Mouse (Mus musculus): ENCODE measurements around the gene Aadac. TPM values are rescaled to one million over a fixed set of nuclear protein-coding genes. Genes with fewer than 3 reads are reported as not detected.

The Aadac gene
- polyA plus RNA-seq, 1 experiment from 2014 or later, result not detected

DNA sequence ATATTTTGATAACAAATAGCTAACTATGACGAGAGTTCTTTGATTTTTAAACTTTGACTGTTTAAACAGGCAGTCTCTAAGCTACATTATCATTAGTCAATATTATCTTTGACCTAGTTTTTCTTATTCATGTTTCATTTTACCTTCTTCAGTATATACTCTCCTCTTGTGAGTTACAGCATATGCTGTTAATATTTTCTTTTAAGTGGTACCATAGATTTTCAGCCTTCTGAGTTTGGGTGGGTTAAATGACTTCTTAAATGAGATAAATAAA, 32.2 kb downstream of the Aadac start:
- H3K4me2 ChIP-seq (ENCODE audit: low read depth, low read length), result no peak overlapping the region
- H3K4me3 ChIP-seq (ENCODE audit: low read depth, low read length), result no peak overlapping the region
- no peaks in the 10 kb centered on the region for H3K9me3 ChIP-seq (ENCODE audit: control insufficient read depth, low read length)
- no peak overlapping the region for H3K27ac ChIP-seq (ENCODE audit: low read depth, low read length)
- 75% methylated on average over 1 of the region's 1 CpGs for WGBS
- no peaks in the 10 kb centered on the region for H3K36me3 ChIP-seq (ENCODE audit: control insufficient read depth, insufficient read depth, low read length)
- no peak overlapping the region for H3K9ac ChIP-seq (replicated peaks; ENCODE audit: low read depth, low read length)
- ATAC-seq (ENCODE audit: low read depth), result no peak
- H3K4me1 ChIP-seq (ENCODE audit: control insufficient read depth, insufficient read depth, low read length), result no peaks in the 10 kb centered on the region
- no peaks in the 10 kb centered on the region for H3K27me3 ChIP-seq (ENCODE audit: control insufficient read depth, insufficient read depth, low read length)

DNA sequence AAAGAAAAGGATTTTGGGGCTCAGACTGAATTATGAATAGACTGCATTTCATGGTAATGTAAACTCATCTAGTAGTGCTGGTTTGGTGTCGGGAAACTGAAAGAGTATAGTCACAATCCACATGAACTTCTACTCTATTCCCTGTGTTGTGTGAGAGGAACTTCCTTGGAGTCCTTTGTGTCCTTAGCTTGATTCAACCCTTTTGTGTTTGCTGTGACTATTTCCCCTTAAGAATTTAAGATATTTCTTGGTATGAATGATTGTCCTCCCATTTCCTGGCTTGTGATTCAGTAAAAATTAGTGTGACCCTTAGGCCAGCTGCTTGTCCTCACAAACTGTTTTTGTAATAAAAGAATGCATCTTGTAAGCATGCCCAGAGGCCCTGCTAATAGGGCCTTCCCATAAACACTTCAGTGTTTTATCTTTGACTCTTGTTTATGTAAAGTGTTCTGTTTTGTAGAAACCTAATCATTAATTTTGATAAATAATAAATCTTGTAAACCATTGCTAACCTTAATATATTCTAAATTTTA, 53.4 kb downstream of the Aadac start:
- Histone ChIP-seq H3K27ac (ENCODE audit: low read depth, low read length) (no peak overlapping the region), H3K36me3 (ENCODE audit: control insufficient read depth, insufficient read depth, low read length) (no peaks in the 10 kb centered on the region), H3K9me3 (ENCODE audit: control insufficient read depth, low read length) (no peaks in the 10 kb centered on the region), H3K4me3 (ENCODE audit: low read depth, low read length) (no peak overlapping the region), H3K27me3 (ENCODE audit: control insufficient read depth, insufficient read depth, low read length) (no peaks in the 10 kb centered on the region), H3K4me1 (ENCODE audit: control insufficient read depth, insufficient read depth, low read length) (no peaks in the 10 kb centered on the region), H3K9ac (replicated peaks; ENCODE audit: low read depth, low read length) (no peak overlapping the region), H3K4me2 (ENCODE audit: low read depth, low read length) (no peak overlapping the region)
- 75% methylated on average over 1 of the region's 1 CpGs for WGBS
- ATAC-seq (ENCODE audit: low read depth), result no peak

DNA sequence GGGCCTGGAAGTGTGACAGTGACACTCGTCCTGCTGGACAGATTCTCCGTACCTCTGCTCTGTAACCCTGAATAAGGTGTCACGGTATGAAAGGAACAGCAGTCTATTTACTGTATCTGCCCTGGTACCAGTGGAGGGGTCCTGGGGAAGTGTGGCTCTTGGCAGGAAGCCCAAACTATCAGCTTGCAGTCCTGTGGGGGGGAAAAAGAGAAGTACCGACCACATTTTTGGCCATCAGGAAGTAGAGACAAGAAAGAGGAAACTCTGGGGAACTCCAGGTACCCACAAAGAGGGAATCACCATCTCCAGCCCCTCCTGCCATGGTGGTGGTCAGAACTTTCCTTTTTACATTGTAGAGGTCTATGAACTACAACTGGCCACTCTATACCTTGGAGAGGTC, 55.1 kb downstream of the Aadac start:
- no peak overlapping the region for H3K27ac ChIP-seq (ENCODE audit: low read depth, low read length)
- H3K36me3 ChIP-seq (ENCODE audit: control insufficient read depth, insufficient read depth, low read length), result no peaks in the 10 kb centered on the region
- H3K4me1 ChIP-seq (ENCODE audit: control insufficient read depth, insufficient read depth, low read length), result no peaks in the 10 kb centered on the region
- H3K9me3 ChIP-seq (ENCODE audit: control insufficient read depth, low read length), result no peaks in the 10 kb centered on the region
- H3K9ac ChIP-seq (replicated peaks; ENCODE audit: low read depth, low read length), result no peak overlapping the region
- H3K4me3 ChIP-seq (ENCODE audit: low read depth, low read length), result no peak overlapping the region
- no peak for ATAC-seq (ENCODE audit: low read depth)
- no peaks in the 10 kb centered on the region for H3K27me3 ChIP-seq (ENCODE audit: control insufficient read depth, insufficient read depth, low read length)
- H3K4me2 ChIP-seq (ENCODE audit: low read depth, low read length), result no peak overlapping the region
- WGBS, result 60% methylated on average over 4 of the region's 4 CpGs

DNA sequence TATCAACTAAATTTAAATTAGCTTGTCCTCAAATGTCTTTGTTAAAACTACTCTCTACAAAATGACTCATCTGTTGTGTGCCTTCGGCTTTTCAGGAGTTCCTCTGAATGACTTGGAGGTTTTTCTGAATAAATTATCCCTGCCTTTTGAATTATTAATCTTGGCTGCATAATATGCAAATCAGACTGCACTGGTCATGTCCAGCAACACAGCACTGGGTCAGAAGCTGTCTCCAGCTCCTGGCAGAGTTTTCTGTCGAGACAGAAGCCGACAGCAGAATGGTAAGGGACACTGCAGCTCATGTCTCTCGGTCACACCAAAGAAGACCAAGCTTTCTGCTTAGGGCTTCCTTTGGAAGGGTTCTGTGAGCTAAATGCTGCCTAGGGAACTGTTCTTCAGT, 56.1 kb downstream of the Aadac start, which contains the start of gene Sucnr1:
Gene Sucnr1 (plus strand): TSS at position 222 of the 400 bp plus-strand sequence.
- Histone ChIP-seq H3K4me3 (ENCODE audit: low read depth, low read length) (no peak within 1 kb of the TSS), H3K4me1 (ENCODE audit: control insufficient read depth, insufficient read depth, low read length) (no peaks in the 10 kb centered on the region), H3K9ac (replicated peaks; ENCODE audit: low read depth, low read length) (no peak within 1 kb of the TSS), H3K4me2 (ENCODE audit: low read depth, low read length) (no peak within 1 kb of the TSS), H3K27me3 (ENCODE audit: control insufficient read depth, insufficient read depth, low read length) (no peaks in the 10 kb centered on the region), H3K36me3 (ENCODE audit: control insufficient read depth, insufficient read depth, low read length) (no peaks in the 10 kb centered on the region), H3K9me3 (ENCODE audit: control insufficient read depth, low read length) (no peaks in the 10 kb centered on the region), H3K27ac (ENCODE audit: low read depth, low read length) (no peak within 1 kb of the TSS)
- 54% methylated on average over 4 of the region's 4 CpGs for WGBS
- ATAC-seq (ENCODE audit: low read depth), result no peak

DNA sequence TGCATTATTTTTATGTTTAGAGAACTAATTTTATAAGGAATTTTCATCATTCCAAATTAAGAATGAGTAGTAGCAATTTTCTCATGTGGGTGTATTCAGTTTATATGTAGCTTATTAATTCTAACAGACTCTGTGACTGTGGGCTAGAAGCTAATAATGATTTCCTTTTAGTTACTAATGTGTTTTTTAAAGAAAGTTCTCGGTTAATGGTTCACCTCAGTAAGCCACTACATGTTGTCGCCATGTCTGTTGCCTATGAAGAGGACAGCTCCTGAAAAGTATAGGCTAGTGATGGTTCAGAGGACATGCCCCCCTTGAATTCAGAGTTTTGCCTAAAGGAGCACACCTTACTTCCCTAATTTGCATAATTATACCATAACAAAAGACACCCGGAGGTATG, 57.2 kb downstream of the Aadac start:
- H3K4me3 ChIP-seq (ENCODE audit: low read depth, low read length), result no peak overlapping the region
- H3K4me2 ChIP-seq (ENCODE audit: low read depth, low read length), result no peak overlapping the region
- no peaks in the 10 kb centered on the region for H3K4me1 ChIP-seq (ENCODE audit: control insufficient read depth, insufficient read depth, low read length)
- H3K9me3 ChIP-seq (ENCODE audit: control insufficient read depth, low read length), result no peaks in the 10 kb centered on the region
- WGBS, result 90% methylated on average over 3 of the region's 3 CpGs
- no peak overlapping the region for H3K27ac ChIP-seq (ENCODE audit: low read depth, low read length)
- ATAC-seq (ENCODE audit: low read depth), result no peak
- H3K36me3 ChIP-seq (ENCODE audit: control insufficient read depth, insufficient read depth, low read length), result no peaks in the 10 kb centered on the region
- H3K9ac ChIP-seq (replicated peaks; ENCODE audit: low read depth, low read length), result no peak overlapping the region
- H3K27me3 ChIP-seq (ENCODE audit: control insufficient read depth, insufficient read depth, low read length), result no peaks in the 10 kb centered on the region

- H3K9me3 ChIP-seq (ENCODE audit: control insufficient read depth, low read length), result no peaks in the 10 kb centered on the region
- H3K4me1 ChIP-seq (ENCODE audit: control insufficient read depth, insufficient read depth, low read length), result no peaks in the 10 kb centered on the region
- WGBS, result 91% methylated on average over 2 of the region's 2 CpGs
- no peak overlapping the region for H3K4me2 ChIP-seq (ENCODE audit: low read depth, low read length)
- H3K36me3 ChIP-seq (ENCODE audit: control insufficient read depth, insufficient read depth, low read length), result no peaks in the 10 kb centered on the region
- no peak overlapping the region for H3K9ac ChIP-seq (replicated peaks; ENCODE audit: low read depth, low read length)
- no peak for ATAC-seq (ENCODE audit: low read depth)
- no peaks in the 10 kb centered on the region for H3K27me3 ChIP-seq (ENCODE audit: control insufficient read depth, insufficient read depth, low read length)
- H3K4me3 ChIP-seq (ENCODE audit: low read depth, low read length), result no peak overlapping the region
- no peak overlapping the region for H3K27ac ChIP-seq (ENCODE audit: low read depth, low read length)
Measured at GRCm38 (mm10) chr3:60085729-60086128, 60.2 kb downstream of the Aadac start.

Other genes with a start within 250 kb of the Aadac start
- gene Gm8298, start 164.7 kb upstream of the Aadac start, polyA plus RNA-seq (2014; fragmentation: Nextera tagmentation; extraction: Ambion mirVana), result not detected in 2 replicates
- gene C130079G13Rik, start 100.5 kb upstream of the Aadac start, polyA plus RNA-seq (2014; fragmentation: Nextera tagmentation; extraction: Ambion mirVana), result not detected in 2 replicates
- gene Aadacl2, start 19.0 kb upstream of the Aadac start, polyA plus RNA-seq (2014; fragmentation: Nextera tagmentation; extraction: Ambion mirVana), result not detected in 2 replicates
- gene Sucnr1, start 56.2 kb downstream of the Aadac start, polyA plus RNA-seq (2014; fragmentation: Nextera tagmentation; extraction: Ambion mirVana), result not detected in 2 replicates

All from neural tube, embryonic 14.5 days (tissue).